8 mouse cellular contexts compared by ENCODE assay signal in genomic region chr7:120203789-120204188, GRCm38 (mm10). TPM values are rescaled to one million over a fixed set of nuclear protein-coding genes. Genes with fewer than 3 reads are reported as not detected.
DNase-seq lines count a peak whose midpoint lies in the region; ATAC-seq and TF ChIP-seq lines count a peak whose summit lies in the region.

Gene Abca14, plus strand, starts transcription at chr7:120203961.

- H3K36me3 ChIP-seq in embryonic facial prominence, embryonic 12.5 days, result no peaks in the 10 kb centered on the region
- no peaks in the 10 kb centered on the region for H3K36me3 ChIP-seq in intestine, postnatal 0 days (ENCODE audit: control insufficient read depth, insufficient read depth)
- no peaks in the 10 kb centered on the region for H3K36me3 ChIP-seq in megakaryocyte, embryonic 14.5 days (replicated peaks; ENCODE audit: low read length)

- peak within 1 kb of the TSS; percentile 26; the same call in 1 of the 2 replicates for H3K4me2 ChIP-seq in embryonic facial prominence, embryonic 12.5 days (replicated peaks)
- no peak within 1 kb of the TSS for H3K4me2 ChIP-seq in intestine, postnatal 0 days (replicated peaks; ENCODE audit: low read depth)

- DNase-seq in heart, adult 18-20 months, result peak; percentile 75 to 88
- peak; percentile 76 to 89 for DNase-seq in left cerebral cortex, postnatal 10 days (ENCODE audit: extremely low spot score in 1 of 2, low spot score in 2 of 2)
- peak; percentile 92 for DNase-seq in right cerebral cortex, postnatal 14 days

- H3K4me3 ChIP-seq in bone marrow macrophage, adult 2 months (ENCODE audit: insufficient read depth, low read length), result no peak within 1 kb of the TSS
- H3K4me3 ChIP-seq in embryonic facial prominence, embryonic 12.5 days, result no peak within 1 kb of the TSS
- H3K4me3 ChIP-seq in intestine, postnatal 0 days (ENCODE audit: low read depth, low read length), result no peak within 1 kb of the TSS
- H3K4me3 ChIP-seq in megakaryocyte, embryonic 14.5 days (replicated peaks), result peak within 1 kb of the TSS; percentile 42

- no peak for TF ChIP-seq POLR2A in bone marrow macrophage, adult 2 months (IDR thresholded peaks at IDR 0.05; ENCODE audit: borderline replicate concordance, low read depth, low read length)

- intact Hi-C loops in left cerebral cortex, postnatal 10 days (cut with DNase I), result loop anchor here (1.0 to 10.0 kb wide), 4 partner anchors 79 to 529 kb away; partner anchors contain the start of gene Abca15

- peaks cover 14% of the 10 kb centered on the region for H3K4me1 ChIP-seq in bone marrow macrophage, adult 2 months (ENCODE audit: control insufficient read depth, insufficient read depth, low read length)
- peaks cover 9% of the 10 kb centered on the region; the same call in 1 of the 2 replicates for H3K4me1 ChIP-seq in embryonic facial prominence, embryonic 12.5 days
- H3K4me1 ChIP-seq in intestine, postnatal 0 days (replicated peaks; ENCODE audit: control insufficient read depth, insufficient read depth, low read length), result peaks cover 5% of the 10 kb centered on the region; the same call in 1 of the 2 replicates
- peaks cover 16% of the 10 kb centered on the region for H3K4me1 ChIP-seq in megakaryocyte, embryonic 14.5 days

- 0 out of 2 replicates have a peak, but pooled peaks cover 10% of the 10 kb centered on the region for H3K27me3 ChIP-seq in embryonic facial prominence, embryonic 12.5 days
- H3K27me3 ChIP-seq in intestine, postnatal 0 days (replicated peaks; ENCODE audit: control insufficient read depth, insufficient read depth, low read length), result peaks cover 10% of the 10 kb centered on the region; the same call in 1 of the 2 replicates
- peaks cover 35% of the 10 kb centered on the region for H3K27me3 ChIP-seq in megakaryocyte, embryonic 14.5 days (replicated peaks)

- no peaks in the 10 kb centered on the region for H3K9me3 ChIP-seq in embryonic facial prominence, embryonic 12.5 days
- no peaks in the 10 kb centered on the region for H3K9me3 ChIP-seq in intestine, postnatal 0 days (ENCODE audit: control insufficient read depth)
- H3K9me3 ChIP-seq in megakaryocyte, embryonic 14.5 days, result peaks cover 11% of the 10 kb centered on the region; the same call in 1 of the 2 replicates

- WGBS in embryonic facial prominence, embryonic 12.5 days, result 4% methylated on average over 26 of the region's 26 CpGs
- 6% methylated on average over 26 of the region's 26 CpGs for WGBS in intestine, postnatal 0 days

- no peak within 1 kb of the TSS for H3K27ac ChIP-seq in bone marrow macrophage, adult 2 months (ENCODE audit: insufficient read depth, low read depth, low read length)
- no peak within 1 kb of the TSS for H3K27ac ChIP-seq in embryonic facial prominence, embryonic 12.5 days
- no peak within 1 kb of the TSS for H3K27ac ChIP-seq in intestine, postnatal 0 days (ENCODE audit: low read depth, low read length)

- TF ChIP-seq CTCF in bone marrow macrophage, adult 2 months (IDR thresholded peaks at IDR 0.05; ENCODE audit: low read depth, low read length), result peak; percentile 54
- TF ChIP-seq CTCF in intestine, postnatal 0 days (IDR thresholded peaks at IDR 0.05; ENCODE audit: low read depth), result peak; percentile 100

- no peak within 1 kb of the TSS for H3K9ac ChIP-seq in embryonic facial prominence, embryonic 12.5 days
- no peak within 1 kb of the TSS for H3K9ac ChIP-seq in intestine, postnatal 0 days (ENCODE audit: low read depth, low read length)

- peak; percentile 73 for ATAC-seq in embryonic facial prominence, embryonic 12.5 days (ENCODE audit: insufficient number of reproducible peaks, insufficient read depth, low FRiP score, low TSS enrichment)
- peak; percentile 82 for ATAC-seq in intestine, postnatal 0 days
- no peak for ATAC-seq in erythroid progenitor cell, adult 5-6 weeks (replicated peaks; ENCODE audit: low FRiP score, poor library complexity, severe bottlenecking)

RNA-seq across cellular contexts. Expression of gene Abca14, which starts in this region (rescaled TPM):
- not detected in 2 replicates for polyA plus RNA-seq in bone marrow macrophage, adult 2 months (2012; ENCODE audit: insufficient read depth, insufficient read length, missing spikeins)
- polyA plus RNA-seq in embryonic facial prominence, embryonic 12.5 days (2016; fragmentation: Nextera tagmentation; extraction: Ambion mirVana), result not detected in 2 replicates
- total RNA-seq in heart, adult 18-20 months (2021), result not detected
- 0.60 and 0.83 TPM in 2 replicates for polyA plus RNA-seq in intestine, postnatal 0 days (2015; fragmentation: Nextera tagmentation; extraction: Ambion mirVana)
- total RNA-seq in left cerebral cortex, postnatal 10 days (2021), result under 1 TPM in 1 of 2 experiments, not detected in 1; 0.16 TPM
- not detected in 2 replicates for polyA plus RNA-seq in megakaryocyte, embryonic 14.5 days (2012; ENCODE audit: insufficient read depth, low replicate concordance)
- not detected in 2 replicates for total RNA-seq in erythroid progenitor cell, adult 5-6 weeks (2015; ENCODE audit: low replicate concordance)
- not detected in 2 replicates for total RNA-seq in erythroid progenitor cell, adult 5-6 weeks (2017; ENCODE audit: low replicate concordance)

Comparison
In these comparisons a context has a peak if more than half of its experiments do, and no peak if none do; other contexts are left out.
1. Peak in ATAC-seq and H3K4me2 ChIP-seq in embryonic facial prominence, embryonic 12.5 days; RNA of the gene not detected or under 1 TPM.
2. Peak in DNase-seq in heart, adult 18-20 months; RNA of the gene not detected or under 1 TPM.
3. Peak in ATAC-seq in intestine, postnatal 0 days; RNA of the gene not detected or under 1 TPM.
4. Peak in DNase-seq in left cerebral cortex, postnatal 10 days; RNA of the gene not detected or under 1 TPM.